Mouse (Mus musculus) E14TG2a.4 (cell line): ENCODE results near the gene Cmtm1.

Source experiments
- CTCF ChIP-seq: conservative IDR thresholded peaks from 2 replicates; pipeline ENCODE4 v1.5.1; 2014; ENCODE audit warnings: low read length
- NANOG ChIP-seq: IDR thresholded peaks from 2 replicates; pipeline ENCODE4 v1.6.1; 2014; ENCODE audit warnings: borderline replicate concordance, low read length, mixed read lengths
- POU5F1 ChIP-seq: IDR thresholded peaks from 2 replicates; pipeline ENCODE4 v1.6.1; 2014; ENCODE audit warnings: low read length, borderline replicate concordance

GRCm38 (mm10) chr8:104348971-104349370 is 39.0 kb upstream of the Cmtm1 start:
- TF ChIP-seq CTCF (no peak), NANOG (no peak), POU5F1 (no peak)
